Mouse (Mus musculus): ENCODE data around the gene Dydc1. TPM values are rescaled to one million over a fixed set of nuclear protein-coding genes. Genes with fewer than 3 reads are reported as not detected.

Dydc1 gene
- not detected in 2 replicates for polyA plus RNA-seq (2014; fragmentation: Nextera tagmentation; extraction: Ambion mirVana)

GRCm38 (mm10) chr14:41072229-41072943 lies at the start of gene Dydc1:
Gene Dydc1, plus strand, starts transcription at chr14:41072911.
- Histone ChIP-seq H3K4me2 (peak within 1 kb of the TSS; percentile 76), H3K9ac (ENCODE audit: low read depth, low read length) (0 out of 2 replicates have a peak within 1 kb of the TSS, but pooled peaks have one; percentile 52), H3K4me3 (ENCODE audit: low read depth, low read length) (peak within 1 kb of the TSS; percentile 42), H3K27ac (ENCODE audit: low read depth, low read length) (no peak within 1 kb of the TSS), H3K36me3 (ENCODE audit: control insufficient read depth, insufficient read depth, low read length) (no peaks in the 10 kb centered on the region), H3K4me1 (ENCODE audit: control insufficient read depth, insufficient read depth, low read length) (peaks cover 4% of the 10 kb centered on the region; the same call in 1 of the 2 replicates), H3K27me3 (ENCODE audit: control insufficient read depth, insufficient read depth, low read length) (no peaks in the 10 kb centered on the region), H3K9me3 (replicated peaks; ENCODE audit: control insufficient read depth, low read length) (no peaks in the 10 kb centered on the region)
- peak; percentile 65 for ATAC-seq (replicated peaks; ENCODE audit: insufficient number of reproducible peaks, low FRiP score, low TSS enrichment)
- 12% methylated on average over 23 of the region's 23 CpGs for WGBS (ENCODE audit: insufficient replicate concordance)

GRCm38 (mm10) chr14:41025087-41025486 lies 47.6 kb upstream of the Dydc1 start:
- no peak overlapping the region for H3K4me3 ChIP-seq (ENCODE audit: low read depth, low read length)
- no peaks in the 10 kb centered on the region for H3K9me3 ChIP-seq (replicated peaks; ENCODE audit: control insufficient read depth, low read length)
- no peaks in the 10 kb centered on the region for H3K27me3 ChIP-seq (ENCODE audit: control insufficient read depth, insufficient read depth, low read length)
- H3K9ac ChIP-seq (ENCODE audit: low read depth, low read length), result no peak overlapping the region
- H3K27ac ChIP-seq (ENCODE audit: low read depth, low read length), result no peak overlapping the region
- no peaks in the 10 kb centered on the region for H3K36me3 ChIP-seq (ENCODE audit: control insufficient read depth, insufficient read depth, low read length)
- 62% methylated on average over 2 of the region's 2 CpGs for WGBS (ENCODE audit: insufficient replicate concordance)
- peaks cover 7% of the 10 kb centered on the region for H3K4me1 ChIP-seq (ENCODE audit: control insufficient read depth, insufficient read depth, low read length)
- H3K4me2 ChIP-seq, result no peak overlapping the region
- no peak for ATAC-seq (replicated peaks; ENCODE audit: insufficient number of reproducible peaks, low FRiP score, low TSS enrichment)

- peak; percentile 72 for ATAC-seq (replicated peaks; ENCODE audit: insufficient number of reproducible peaks, low FRiP score, low TSS enrichment)
- no peaks in the 10 kb centered on the region for H3K36me3 ChIP-seq (ENCODE audit: control insufficient read depth, insufficient read depth, low read length)
- no peak overlapping the region for H3K4me3 ChIP-seq (ENCODE audit: low read depth, low read length)
- no peak overlapping the region for H3K4me2 ChIP-seq
- no peaks in the 10 kb centered on the region for H3K9me3 ChIP-seq (replicated peaks; ENCODE audit: control insufficient read depth, low read length)
- no peaks in the 10 kb centered on the region for H3K27me3 ChIP-seq (ENCODE audit: control insufficient read depth, insufficient read depth, low read length)
- no peak overlapping the region for H3K9ac ChIP-seq (ENCODE audit: low read depth, low read length)
- 28% methylated on average over 7 of the region's 7 CpGs for WGBS (ENCODE audit: insufficient replicate concordance)
- H3K27ac ChIP-seq (ENCODE audit: low read depth, low read length), result no peak overlapping the region
- H3K4me1 ChIP-seq (ENCODE audit: control insufficient read depth, insufficient read depth, low read length), result peaks cover 7% of the 10 kb centered on the region
These were observed 47.0 kb upstream of the Dydc1 start for GRCm38 (mm10) chr14:41025594-41026284.

- Histone ChIP-seq H3K27ac (ENCODE audit: low read depth, low read length) (no peak overlapping the region), H3K36me3 (ENCODE audit: control insufficient read depth, insufficient read depth, low read length) (no peaks in the 10 kb centered on the region), H3K4me2 (no peak overlapping the region), H3K9ac (ENCODE audit: low read depth, low read length) (no peak overlapping the region), H3K27me3 (ENCODE audit: control insufficient read depth, insufficient read depth, low read length) (no peaks in the 10 kb centered on the region), H3K9me3 (replicated peaks; ENCODE audit: control insufficient read depth, low read length) (no peaks in the 10 kb centered on the region), H3K4me3 (ENCODE audit: low read depth, low read length) (no peak overlapping the region), H3K4me1 (ENCODE audit: control insufficient read depth, insufficient read depth, low read length) (peaks cover 7% of the 10 kb centered on the region)
- 70% methylated on average over 4 of the region's 4 CpGs for WGBS (ENCODE audit: insufficient replicate concordance)
- ATAC-seq (replicated peaks; ENCODE audit: insufficient number of reproducible peaks, low FRiP score, low TSS enrichment), result no peak
These were observed 43.4 kb upstream of the Dydc1 start for GRCm38 (mm10) chr14:41029303-41029702.

- H3K27me3 ChIP-seq (ENCODE audit: control insufficient read depth, insufficient read depth, low read length), result no peaks in the 10 kb centered on the region
- no peak overlapping the region for H3K27ac ChIP-seq (ENCODE audit: low read depth, low read length)
- no peaks in the 10 kb centered on the region for H3K36me3 ChIP-seq (ENCODE audit: control insufficient read depth, insufficient read depth, low read length)
- peaks cover 1% of the 10 kb centered on the region for H3K4me1 ChIP-seq (ENCODE audit: control insufficient read depth, insufficient read depth, low read length)
- no peak overlapping the region for H3K9ac ChIP-seq (ENCODE audit: low read depth, low read length)
- WGBS (ENCODE audit: insufficient replicate concordance), result 81% methylated on average over 6 of the region's 6 CpGs
- H3K4me3 ChIP-seq (ENCODE audit: low read depth, low read length), result no peak overlapping the region
- H3K9me3 ChIP-seq (replicated peaks; ENCODE audit: control insufficient read depth, low read length), result no peaks in the 10 kb centered on the region
- no peak overlapping the region for H3K4me2 ChIP-seq
- no peak for ATAC-seq (replicated peaks; ENCODE audit: insufficient number of reproducible peaks, low FRiP score, low TSS enrichment)
These were observed 41.7 kb upstream of the Dydc1 start for GRCm38 (mm10) chr14:41030989-41031513.

- Histone ChIP-seq H3K36me3 (ENCODE audit: control insufficient read depth, insufficient read depth, low read length) (no peaks in the 10 kb centered on the region), H3K27ac (ENCODE audit: low read depth, low read length) (no peak overlapping the region), H3K4me3 (ENCODE audit: low read depth, low read length) (no peak overlapping the region), H3K9me3 (replicated peaks; ENCODE audit: control insufficient read depth, low read length) (no peaks in the 10 kb centered on the region), H3K4me1 (ENCODE audit: control insufficient read depth, insufficient read depth, low read length) (no peaks in the 10 kb centered on the region), H3K4me2 (no peak overlapping the region), H3K27me3 (ENCODE audit: control insufficient read depth, insufficient read depth, low read length) (no peaks in the 10 kb centered on the region), H3K9ac (ENCODE audit: low read depth, low read length) (no peak overlapping the region)
- WGBS (ENCODE audit: insufficient replicate concordance), result 50% methylated on average over 13 of the region's 13 CpGs
- ATAC-seq (replicated peaks; ENCODE audit: insufficient number of reproducible peaks, low FRiP score, low TSS enrichment), result no peak
These were observed 39.3 kb upstream of the Dydc1 start for GRCm38 (mm10) chr14:41033135-41034110.

GRCm38 (mm10) chr14:41035146-41035798 lies 37.4 kb upstream of the Dydc1 start:
- Histone ChIP-seq H3K27me3 (ENCODE audit: control insufficient read depth, insufficient read depth, low read length) (no peaks in the 10 kb centered on the region), H3K4me2 (no peak overlapping the region), H3K36me3 (ENCODE audit: control insufficient read depth, insufficient read depth, low read length) (no peaks in the 10 kb centered on the region), H3K27ac (ENCODE audit: low read depth, low read length) (no peak overlapping the region), H3K4me3 (ENCODE audit: low read depth, low read length) (no peak overlapping the region), H3K9me3 (replicated peaks; ENCODE audit: control insufficient read depth, low read length) (no peaks in the 10 kb centered on the region), H3K9ac (ENCODE audit: low read depth, low read length) (no peak overlapping the region), H3K4me1 (ENCODE audit: control insufficient read depth, insufficient read depth, low read length) (no peaks in the 10 kb centered on the region)
- no peak for ATAC-seq (replicated peaks; ENCODE audit: insufficient number of reproducible peaks, low FRiP score, low TSS enrichment)
- WGBS (ENCODE audit: insufficient replicate concordance), result 32% methylated on average over 6 of the region's 6 CpGs

GRCm38 (mm10) chr14:41047402-41047801 lies 25.3 kb upstream of the Dydc1 start:
- ATAC-seq (replicated peaks; ENCODE audit: insufficient number of reproducible peaks, low FRiP score, low TSS enrichment), result no peak
- Histone ChIP-seq H3K4me1 (ENCODE audit: control insufficient read depth, insufficient read depth, low read length) (no peaks in the 10 kb centered on the region), H3K36me3 (ENCODE audit: control insufficient read depth, insufficient read depth, low read length) (no peaks in the 10 kb centered on the region), H3K4me3 (ENCODE audit: low read depth, low read length) (no peak overlapping the region), H3K9me3 (replicated peaks; ENCODE audit: control insufficient read depth, low read length) (no peaks in the 10 kb centered on the region), H3K27ac (ENCODE audit: low read depth, low read length) (no peak overlapping the region), H3K9ac (ENCODE audit: low read depth, low read length) (no peak overlapping the region), H3K27me3 (ENCODE audit: control insufficient read depth, insufficient read depth, low read length) (no peaks in the 10 kb centered on the region), H3K4me2 (no peak overlapping the region)
- WGBS (ENCODE audit: insufficient replicate concordance), result 74% methylated on average over 2 of the region's 2 CpGs
